Mouse (Mus musculus) midbrain, embryonic 14.5 days (tissue): ENCODE data around the gene Sdr42e1. TPM values are rescaled to one million over a fixed set of nuclear protein-coding genes. Genes with fewer than 3 reads are reported as not detected.

Experiments
- ATAC-seq: fragments of 200-750 bp; cut with Nextera tagmentation; 2 replicates; pipeline ENCODE4 v1.8.0; 2017; ENCODE audit warnings: moderate number of reproducible peaks, moderate library complexity; ENCODE audit not compliant: low FRiP score, low TSS enrichment
- DNase-seq: peaks from one replicate; pipeline ENCODE4 v3.0.0-alpha.2; 2015
- H3K27ac ChIP-seq: fragments of 300-500 bp; sonication (generic); replicated peaks from 2 replicates; pipeline ENCODE4 v1.5.1; 2014; ENCODE audit warnings: mild to moderate bottlenecking, low read depth, low read length, moderate library complexity
- H3K27me3 ChIP-seq: fragments of 300-500 bp; sonication (generic); 2 replicates; pipeline ENCODE4 v1.6.1; 2014; ENCODE audit warnings: low read length, control low read depth, mixed read lengths; ENCODE audit not compliant: control insufficient read depth, insufficient read depth
- H3K36me3 ChIP-seq: fragments of 300-500 bp; sonication (generic); 2 replicates; pipeline ENCODE4 v1.6.1; 2014; ENCODE audit warnings: low read length, control low read depth; ENCODE audit not compliant: control insufficient read depth, insufficient read depth
- H3K4me1 ChIP-seq: fragments of 300-500 bp; sonication (generic); 2 replicates; pipeline ENCODE4 v1.6.1; 2014; ENCODE audit warnings: mild to moderate bottlenecking, antibody characterized with exemption, low read length, control low read depth; ENCODE audit not compliant: control insufficient read depth, insufficient read depth
- H3K4me2 ChIP-seq: fragments of 300-500 bp; sonication (generic); 2 replicates; pipeline ENCODE4 v1.6.1; 2014; ENCODE audit warnings: mild to moderate bottlenecking, low read length, moderate library complexity
- H3K4me3 ChIP-seq: fragments of 300-500 bp; sonication (generic); replicated peaks from 2 replicates; pipeline ENCODE4 v1.5.1; 2014; ENCODE audit warnings: low read depth, low read length
- H3K9ac ChIP-seq: fragments of 300-500 bp; sonication (generic); replicated peaks from 2 replicates; pipeline ENCODE4 v1.6.1; 2014; ENCODE audit warnings: mild to moderate bottlenecking, low read length, moderate library complexity
- H3K9me3 ChIP-seq: fragments of 300-500 bp; sonication (generic); 2 replicates; pipeline ENCODE4 v1.6.1; 2016; ENCODE audit warnings: low read length, control low read depth, mixed read lengths; ENCODE audit not compliant: control insufficient read depth
- WGBS: fragments of 180-500 bp; shearing (Covaris S2); extraction: QIAGEN DNeasy Blood & Tissue Kit; methylation state at CpG from one replicate; pipeline ENCODE4 v1.1.7; 2014; 5-methylcytosine and 5-hydroxymethylcytosine counted together
- polyA plus RNA-seq: library from polyadenylated mRNA; unstranded; fragments of >200 nt; fragmentation: Nextera tagmentation; extraction: Ambion mirVana; gene quantifications from 2 replicates; pipeline ENCODE4 v1.2.1, GENCODE M21; 2014

The Sdr42e1 gene
- polyA plus RNA-seq, 1 experiment from 2014 or later = 1.8 TPM

- no peak for ATAC-seq
- 79% methylated on average over 9 of the region's 9 CpGs for WGBS
These were observed 3.0 kb upstream of the Sdr42e1 start for GRCm38 (mm10) chr8:117676460-117676859.

GRCm38 (mm10) chr8:117675171-117675570, 1.7 kb upstream of the Sdr42e1 start:
- 84% methylated on average over 5 of the region's 5 CpGs for WGBS
- H3K4me1 ChIP-seq = no peaks in the 10 kb centered on the region
- H3K27ac ChIP-seq = no peak overlapping the region
- H3K9me3 ChIP-seq = no peaks in the 10 kb centered on the region
- no peaks in the 10 kb centered on the region for H3K27me3 ChIP-seq
- H3K36me3 ChIP-seq = no peaks in the 10 kb centered on the region
- H3K4me2 ChIP-seq = no peak overlapping the region
- no peak overlapping the region for H3K9ac ChIP-seq
- ATAC-seq (no peak), DNase-seq (no peak)
- no peak overlapping the region for H3K4me3 ChIP-seq

More at GRCm38 (mm10) chr8:117676460-117676859, 3.0 kb upstream of the Sdr42e1 start:
- H3K4me2 ChIP-seq = no peak overlapping the region
- no peak overlapping the region for H3K9ac ChIP-seq
- no peaks in the 10 kb centered on the region for H3K36me3 ChIP-seq
- H3K4me3 ChIP-seq = no peak overlapping the region
- no peak for DNase-seq
- H3K27ac ChIP-seq = no peak overlapping the region
- H3K9me3 ChIP-seq = no peaks in the 10 kb centered on the region
- no peaks in the 10 kb centered on the region for H3K4me1 ChIP-seq
- no peaks in the 10 kb centered on the region for H3K27me3 ChIP-seq

DNA sequence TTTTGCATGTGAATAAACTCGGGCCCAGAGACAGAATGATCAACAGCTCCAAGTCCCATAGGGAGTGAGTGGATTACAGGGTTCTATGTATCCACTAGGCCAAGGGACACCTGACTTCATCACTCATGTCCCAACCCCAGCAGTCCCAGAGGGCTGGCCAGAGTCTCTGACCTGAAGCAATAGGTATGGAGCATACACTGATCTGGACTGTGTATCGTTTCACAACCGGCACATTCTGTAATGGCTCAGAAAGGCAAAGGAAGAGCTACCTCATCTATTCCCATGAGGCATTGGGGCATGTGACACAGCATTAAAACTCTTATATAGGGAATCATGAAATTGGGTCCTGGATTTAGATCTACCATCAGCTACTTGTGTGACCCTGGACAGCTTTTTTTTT, 931 bp downstream of the Sdr42e1 start:
- Histone ChIP-seq H3K4me2 (no peak overlapping the region), H3K4me1 (no peaks in the 10 kb centered on the region), H3K27me3 (no peaks in the 10 kb centered on the region), H3K9me3 (no peaks in the 10 kb centered on the region), H3K4me3 (no peak overlapping the region), H3K9ac (no peak overlapping the region), H3K27ac (no peak overlapping the region), H3K36me3 (no peaks in the 10 kb centered on the region)
- DNase-seq (no peak), ATAC-seq (no peak)
- 85% methylated on average over 3 of the region's 3 CpGs for WGBS

DNA sequence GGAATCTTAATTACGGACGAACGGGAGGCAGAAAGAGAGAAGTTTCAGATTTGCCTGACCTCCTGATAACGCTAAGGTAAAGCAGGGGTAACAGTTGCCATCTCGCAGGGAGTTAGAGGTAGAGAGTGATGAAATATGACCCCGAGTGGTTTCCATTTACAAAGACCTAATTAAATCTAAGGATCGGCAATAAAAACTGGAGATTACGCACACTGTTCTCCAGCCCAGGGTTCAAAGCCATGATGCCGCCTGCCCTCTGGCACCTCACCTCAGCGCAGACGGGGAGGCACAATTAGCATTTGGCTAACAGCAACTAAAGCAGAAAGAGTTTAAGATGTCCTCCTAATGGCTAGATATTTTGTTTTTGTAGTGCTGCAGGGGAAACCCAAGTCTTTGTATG, 3.0 kb downstream of the Sdr42e1 start:
- Histone ChIP-seq H3K9ac (no peak overlapping the region), H3K4me1 (no peaks in the 10 kb centered on the region), H3K27me3 (no peaks in the 10 kb centered on the region), H3K9me3 (no peaks in the 10 kb centered on the region), H3K4me2 (no peak overlapping the region), H3K4me3 (no peak overlapping the region), H3K27ac (no peak overlapping the region), H3K36me3 (no peaks in the 10 kb centered on the region)
- 49% methylated on average over 11 of the region's 11 CpGs for WGBS
- DNase-seq (no peak), ATAC-seq (no peak)

DNA sequence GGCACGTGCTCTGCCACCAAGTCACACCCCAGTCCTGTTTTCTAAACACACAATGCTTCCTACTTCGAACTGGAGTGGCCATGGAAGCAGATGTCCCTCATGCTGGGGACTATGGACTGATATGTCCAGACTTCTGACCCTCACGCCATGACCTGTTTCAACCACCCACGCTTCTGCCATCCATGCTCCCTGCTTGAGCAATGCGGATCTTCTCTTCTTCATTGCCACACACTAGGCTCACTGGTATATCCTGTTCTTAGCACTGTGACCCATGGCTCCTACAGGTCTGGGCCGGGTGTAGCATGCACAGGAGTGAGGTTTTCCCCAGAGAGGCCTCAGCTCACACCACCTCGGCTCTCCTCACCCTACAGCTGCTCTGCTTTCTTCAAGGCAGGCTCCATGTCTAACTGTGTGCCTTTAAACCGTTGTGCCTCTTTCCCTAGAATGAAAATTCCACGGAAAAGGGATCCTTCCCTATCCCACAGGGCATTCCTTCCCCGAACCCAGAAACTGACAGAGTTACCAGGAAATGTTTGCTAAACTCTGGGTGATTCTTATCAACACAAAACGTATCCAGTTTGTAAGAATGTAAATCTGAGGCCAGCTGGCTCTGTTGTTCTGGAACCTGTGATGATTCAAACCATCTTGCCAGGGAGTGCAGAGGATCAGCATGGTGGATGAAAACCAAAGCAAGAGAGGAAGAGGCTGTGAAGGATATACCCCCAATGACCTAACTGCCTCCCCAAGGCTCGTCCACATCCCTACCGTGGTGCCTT, 6.0 kb downstream of the Sdr42e1 start:
- Histone ChIP-seq H3K27me3 (no peaks in the 10 kb centered on the region), H3K27ac (no peak overlapping the region), H3K9me3 (no peaks in the 10 kb centered on the region), H3K9ac (no peak overlapping the region), H3K4me2 (no peak overlapping the region), H3K4me3 (no peak overlapping the region), H3K36me3 (no peaks in the 10 kb centered on the region), H3K4me1 (no peaks in the 10 kb centered on the region)
- no peak for DNase-seq
- 88% methylated on average over 13 of the region's 13 CpGs for WGBS
- no peak for ATAC-seq

DNA sequence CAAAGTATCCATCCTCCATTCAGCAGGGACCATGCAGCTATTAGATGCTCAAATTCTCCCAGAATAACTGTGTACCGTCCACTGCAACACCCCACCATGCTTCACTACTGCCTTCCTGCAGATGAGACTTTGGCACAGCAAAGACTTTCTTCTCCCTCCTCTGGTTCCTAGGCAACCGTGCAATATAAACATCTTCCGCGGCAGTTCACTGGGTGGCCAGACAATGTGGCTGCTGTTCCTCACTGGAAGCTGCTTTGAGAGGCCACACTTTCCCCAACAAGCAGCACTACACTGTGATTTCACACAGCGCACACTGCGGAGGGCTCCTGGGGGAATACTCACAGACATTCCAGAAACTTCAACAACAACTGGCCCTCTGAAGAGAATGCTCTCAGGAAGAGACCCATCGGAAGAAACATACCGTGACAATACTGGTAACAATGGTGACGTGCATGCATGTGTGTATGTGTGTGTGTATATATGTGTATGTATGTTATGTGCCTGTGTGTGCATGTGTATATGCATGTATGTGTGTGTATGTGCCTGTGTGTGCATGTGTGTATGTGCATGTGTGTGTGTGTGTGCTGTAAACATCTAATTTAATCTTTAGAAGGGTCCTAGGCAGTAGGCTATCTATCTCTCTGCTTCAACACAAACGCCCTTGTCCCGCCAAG, 13.0 kb downstream of the Sdr42e1 start:
- peak; percentile 79 for DNase-seq
- no peaks in the 10 kb centered on the region for H3K9me3 ChIP-seq
- 31% methylated on average over 11 of the region's 11 CpGs for whole genome bisulfite sequencing
- peaks cover 12% of the 10 kb centered on the region; the same call in 1 of the 2 replicates for H3K4me1 ChIP-seq
- no peak overlapping the region for H3K4me3 ChIP-seq
- peak overlapping the region; percentile 22; the same call in 1 of the 2 replicates for H3K4me2 ChIP-seq
- no peaks in the 10 kb centered on the region for H3K36me3 ChIP-seq
- no peak overlapping the region for H3K9ac ChIP-seq
- ATAC-seq = no peak; the same call in 1 of the 2 replicates
- H3K27me3 ChIP-seq = no peaks in the 10 kb centered on the region
- no peak overlapping the region for H3K27ac ChIP-seq

DNA sequence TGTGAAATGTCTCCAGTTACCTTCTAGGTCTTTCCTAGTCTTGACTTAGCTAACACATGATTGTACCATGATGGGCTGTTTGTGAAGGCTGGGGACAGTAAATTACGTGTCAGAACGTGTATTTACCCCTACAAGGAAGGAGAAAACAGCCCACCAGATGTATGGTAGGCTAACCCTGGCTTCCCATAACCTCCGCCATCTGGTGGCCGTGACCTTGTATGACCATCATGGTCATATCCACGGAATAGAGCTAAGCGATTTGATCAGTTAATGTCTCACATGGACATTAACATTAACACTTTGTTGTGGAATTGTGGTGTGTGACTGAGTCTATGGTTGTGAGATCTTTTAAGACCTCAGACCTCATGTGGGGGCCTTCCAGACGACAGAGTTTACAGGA, 14.5 kb downstream of the Sdr42e1 start:
- Histone ChIP-seq H3K27me3 (no peaks in the 10 kb centered on the region), H3K4me2 (no peak overlapping the region), H3K36me3 (no peaks in the 10 kb centered on the region), H3K27ac (no peak overlapping the region), H3K4me1 (peaks cover 12% of the 10 kb centered on the region; the same call in 1 of the 2 replicates), H3K4me3 (no peak overlapping the region), H3K9me3 (no peaks in the 10 kb centered on the region), H3K9ac (no peak overlapping the region)
- 80% methylated on average over 7 of the region's 7 CpGs for WGBS
- DNase-seq (no peak), ATAC-seq (no peak)

DNA sequence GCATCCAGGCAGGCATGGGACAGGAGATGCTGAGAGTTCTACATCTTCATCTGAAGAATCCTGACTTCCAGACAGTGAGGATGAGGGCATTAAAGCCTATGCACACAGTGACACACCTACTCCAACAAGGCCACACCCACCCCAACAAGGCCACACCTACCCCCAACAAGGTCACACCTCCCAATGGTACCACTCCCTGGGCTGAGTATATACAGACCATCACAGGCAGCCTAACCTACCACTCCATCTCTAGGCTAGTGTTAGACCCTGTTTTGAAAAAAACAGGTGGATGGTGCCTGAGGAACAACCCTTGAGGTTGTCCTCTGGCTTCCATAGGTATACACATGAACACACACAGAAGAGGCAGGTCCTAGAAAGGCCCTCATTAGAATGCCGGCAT, 21.2 kb downstream of the Sdr42e1 start:
- Histone ChIP-seq H3K27me3 (no peaks in the 10 kb centered on the region), H3K36me3 (no peaks in the 10 kb centered on the region), H3K9ac (no peak overlapping the region), H3K4me1 (no peaks in the 10 kb centered on the region), H3K9me3 (no peaks in the 10 kb centered on the region), H3K4me2 (no peak overlapping the region), H3K27ac (no peak overlapping the region), H3K4me3 (no peak overlapping the region)
- 93% methylated on average over 1 of the region's 1 CpGs for WGBS
- ATAC-seq (no peak), DNase-seq (no peak)

DNA sequence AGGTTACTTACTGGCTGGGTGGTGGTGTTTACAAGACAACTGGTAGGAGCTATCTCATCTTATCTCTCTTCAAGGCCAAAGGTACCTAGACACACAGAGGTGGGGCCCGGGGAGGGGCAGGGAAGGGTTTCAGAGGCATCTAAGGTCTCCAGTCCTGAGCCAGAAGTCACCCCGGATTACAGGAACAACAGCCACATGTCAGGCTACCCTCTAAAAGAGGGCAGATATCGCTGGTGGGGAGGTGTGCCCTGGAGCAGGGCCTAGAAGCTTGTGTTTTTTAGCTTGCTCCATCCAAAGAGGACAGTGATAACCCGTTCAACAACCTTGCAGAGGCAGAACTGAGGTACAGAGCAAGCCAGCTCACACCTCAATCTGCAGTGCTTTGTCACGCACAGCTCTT, 27.0 kb downstream of the Sdr42e1 start:
- H3K27me3 ChIP-seq = no peaks in the 10 kb centered on the region
- H3K9me3 ChIP-seq = no peaks in the 10 kb centered on the region
- H3K36me3 ChIP-seq = no peaks in the 10 kb centered on the region
- H3K27ac ChIP-seq = no peak overlapping the region
- DNase-seq = no peak
- H3K9ac ChIP-seq = no peak overlapping the region
- H3K4me1 ChIP-seq = no peaks in the 10 kb centered on the region
- no peak overlapping the region for H3K4me3 ChIP-seq
- WGBS = 78% methylated on average over 5 of the region's 5 CpGs
- ATAC-seq = no peak
- H3K4me2 ChIP-seq = no peak overlapping the region
